Mouse (Mus musculus): ENCODE measurements around the gene Fus.

DNA sequence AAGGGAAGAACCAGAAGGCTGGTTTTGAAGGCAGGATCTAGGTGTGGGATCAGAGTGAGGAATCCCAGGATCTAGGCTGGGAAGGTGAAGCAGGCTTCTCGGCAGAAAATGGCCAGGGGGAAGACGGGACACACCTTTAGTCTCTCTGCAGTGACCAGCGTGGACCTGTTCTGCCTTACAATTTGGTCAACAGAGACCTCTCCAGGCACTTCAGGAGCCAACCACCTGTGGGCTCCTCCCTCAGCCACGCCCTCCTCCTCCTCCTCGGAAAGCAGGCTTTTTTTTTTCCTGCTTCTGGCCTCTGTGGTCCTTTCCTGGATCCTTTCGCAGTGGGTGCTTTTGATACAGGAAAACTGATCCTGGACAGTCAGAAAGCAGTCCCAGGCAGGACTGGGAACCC lies 37.3 kb upstream of the Fus start, which contains the start of gene Prss8:
- no peak for TF ChIP-seq CTCF (IDR thresholded peaks at IDR 0.05; ENCODE audit: extremely low read depth, insufficient read depth, low read length)
- TF ChIP-seq POLR2A (IDR thresholded peaks at IDR 0.05; ENCODE audit: extremely low read depth, insufficient read depth, low read length), result no peak

All from cortical plate, adult 2 months (tissue).